Mouse (Mus musculus): Measurements from ENCODE around the gene Fam78a. TPM values are rescaled to one million over a fixed set of nuclear protein-coding genes. Genes with fewer than 3 reads are reported as not detected.

The Fam78a gene
- polyA plus RNA-seq, 1 experiment from 2014 or later: 0.91 TPM

- 85% methylated on average over 4 of the region's 4 CpGs for WGBS
- DNase-seq (ENCODE audit: low spot score) (no peak), ATAC-seq (ENCODE audit: low FRiP score) (no peak)
- Histone ChIP-seq H3K4me1 (replicated peaks; ENCODE audit: control insufficient read depth, insufficient read depth, low read length) (no peaks in the 10 kb centered on the region), H3K36me3 (ENCODE audit: control insufficient read depth, insufficient read depth, low read length) (no peaks in the 10 kb centered on the region), H3K27me3 (ENCODE audit: control insufficient read depth, insufficient read depth, low read length) (no peaks in the 10 kb centered on the region), H3K9me3 (ENCODE audit: control insufficient read depth, low read length) (no peaks in the 10 kb centered on the region), H3K9ac (ENCODE audit: low read depth, low read length) (no peak overlapping the region), H3K4me2 (replicated peaks; ENCODE audit: low read depth, low read length) (no peak overlapping the region), H3K27ac (ENCODE audit: low read depth, low read length) (no peak overlapping the region), H3K4me3 (ENCODE audit: low read depth, low read length) (no peak overlapping the region)
Measured at GRCm38 (mm10) chr2:32066005-32066404, 18.7 kb downstream of the Fam78a start.

- H3K9me3 ChIP-seq (ENCODE audit: control insufficient read depth, low read length): no peaks in the 10 kb centered on the region
- WGBS: 86% methylated on average over 5 of the region's 5 CpGs
Measured at GRCm38 (mm10) chr2:32065371-32065791, 19.3 kb downstream of the Fam78a start.

GRCm38 (mm10) chr2:32064913-32065312, 19.7 kb downstream of the Fam78a start:
- Histone ChIP-seq H3K27ac (ENCODE audit: low read depth, low read length) (no peak overlapping the region), H3K4me3 (ENCODE audit: low read depth, low read length) (no peak overlapping the region), H3K36me3 (ENCODE audit: control insufficient read depth, insufficient read depth, low read length) (no peaks in the 10 kb centered on the region), H3K27me3 (ENCODE audit: control insufficient read depth, insufficient read depth, low read length) (no peaks in the 10 kb centered on the region), H3K4me2 (replicated peaks; ENCODE audit: low read depth, low read length) (no peak overlapping the region), H3K4me1 (replicated peaks; ENCODE audit: control insufficient read depth, insufficient read depth, low read length) (no peaks in the 10 kb centered on the region), H3K9me3 (ENCODE audit: control insufficient read depth, low read length) (no peaks in the 10 kb centered on the region), H3K9ac (ENCODE audit: low read depth, low read length) (no peak overlapping the region)
- 69% methylated on average over 13 of the region's 13 CpGs for WGBS
- DNase-seq (ENCODE audit: low spot score) (no peak), ATAC-seq (ENCODE audit: low FRiP score) (no peak)

More at GRCm38 (mm10) chr2:32065371-32065791, 19.3 kb downstream of the Fam78a start:
- Histone ChIP-seq H3K36me3 (ENCODE audit: control insufficient read depth, insufficient read depth, low read length) (no peaks in the 10 kb centered on the region), H3K4me2 (replicated peaks; ENCODE audit: low read depth, low read length) (no peak overlapping the region), H3K9ac (ENCODE audit: low read depth, low read length) (no peak overlapping the region), H3K4me1 (replicated peaks; ENCODE audit: control insufficient read depth, insufficient read depth, low read length) (no peaks in the 10 kb centered on the region), H3K4me3 (ENCODE audit: low read depth, low read length) (no peak overlapping the region), H3K27ac (ENCODE audit: low read depth, low read length) (no peak overlapping the region), H3K27me3 (ENCODE audit: control insufficient read depth, insufficient read depth, low read length) (no peaks in the 10 kb centered on the region)
- ATAC-seq (ENCODE audit: low FRiP score) (no peak), DNase-seq (ENCODE audit: low spot score) (no peak)

- Histone ChIP-seq H3K4me1 (replicated peaks; ENCODE audit: control insufficient read depth, insufficient read depth, low read length) (no peaks in the 10 kb centered on the region), H3K27me3 (ENCODE audit: control insufficient read depth, insufficient read depth, low read length) (no peaks in the 10 kb centered on the region), H3K9me3 (ENCODE audit: control insufficient read depth, low read length) (no peaks in the 10 kb centered on the region), H3K27ac (ENCODE audit: low read depth, low read length) (no peak overlapping the region), H3K9ac (ENCODE audit: low read depth, low read length) (no peak overlapping the region), H3K36me3 (ENCODE audit: control insufficient read depth, insufficient read depth, low read length) (no peaks in the 10 kb centered on the region), H3K4me3 (ENCODE audit: low read depth, low read length) (no peak overlapping the region), H3K4me2 (replicated peaks; ENCODE audit: low read depth, low read length) (no peak overlapping the region)
- ATAC-seq (ENCODE audit: low FRiP score) (no peak), DNase-seq (ENCODE audit: low spot score) (no peak)
- whole genome bisulfite sequencing: 88% methylated on average over 7 of the region's 7 CpGs
Measured at GRCm38 (mm10) chr2:32063451-32064151, 21.1 kb downstream of the Fam78a start.

- ATAC-seq (ENCODE audit: low FRiP score): no peak
- H3K9me3 ChIP-seq (ENCODE audit: control insufficient read depth, low read length): no peaks in the 10 kb centered on the region
- H3K36me3 ChIP-seq (ENCODE audit: control insufficient read depth, insufficient read depth, low read length): no peaks in the 10 kb centered on the region
- H3K4me3 ChIP-seq (ENCODE audit: low read depth, low read length): no peak overlapping the region
- H3K4me2 ChIP-seq (replicated peaks; ENCODE audit: low read depth, low read length): no peak overlapping the region
- no peaks in the 10 kb centered on the region for H3K27me3 ChIP-seq (ENCODE audit: control insufficient read depth, insufficient read depth, low read length)
- WGBS: 87% methylated on average over 15 of the region's 15 CpGs
- H3K9ac ChIP-seq (ENCODE audit: low read depth, low read length): no peak overlapping the region
- H3K4me1 ChIP-seq (replicated peaks; ENCODE audit: control insufficient read depth, insufficient read depth, low read length): no peaks in the 10 kb centered on the region
- DNase-seq (ENCODE audit: low spot score): no peak
- H3K27ac ChIP-seq (ENCODE audit: low read depth, low read length): no peak overlapping the region
Measured at GRCm38 (mm10) chr2:32062626-32063410, 21.8 kb downstream of the Fam78a start.

- no peak overlapping the region for H3K27ac ChIP-seq (ENCODE audit: low read depth, low read length)
- 75% methylated on average over 12 of the region's 12 CpGs for WGBS
- no peaks in the 10 kb centered on the region for H3K4me1 ChIP-seq (replicated peaks; ENCODE audit: control insufficient read depth, insufficient read depth, low read length)
- no peaks in the 10 kb centered on the region for H3K36me3 ChIP-seq (ENCODE audit: control insufficient read depth, insufficient read depth, low read length)
- ATAC-seq (ENCODE audit: low FRiP score): no peak
- H3K9me3 ChIP-seq (ENCODE audit: control insufficient read depth, low read length): no peaks in the 10 kb centered on the region
- no peaks in the 10 kb centered on the region; the same call in 1 of the 2 replicates for H3K27me3 ChIP-seq (ENCODE audit: control insufficient read depth, insufficient read depth, low read length)
- H3K9ac ChIP-seq (ENCODE audit: low read depth, low read length): no peak overlapping the region
- no peak for DNase-seq (ENCODE audit: low spot score)
- no peak overlapping the region for H3K4me3 ChIP-seq (ENCODE audit: low read depth, low read length)
- H3K4me2 ChIP-seq (replicated peaks; ENCODE audit: low read depth, low read length): no peak overlapping the region
Measured at GRCm38 (mm10) chr2:32061722-32062505, 22.7 kb downstream of the Fam78a start.

GRCm38 (mm10) chr2:32061189-32061588, 23.5 kb downstream of the Fam78a start:
- DNase-seq (ENCODE audit: low spot score): no peak
- H3K9me3 ChIP-seq (ENCODE audit: control insufficient read depth, low read length): no peaks in the 10 kb centered on the region
- 60% methylated on average over 2 of the region's 2 CpGs for WGBS
- no peaks in the 10 kb centered on the region; the same call in 1 of the 2 replicates for H3K27me3 ChIP-seq (ENCODE audit: control insufficient read depth, insufficient read depth, low read length)
- H3K4me2 ChIP-seq (replicated peaks; ENCODE audit: low read depth, low read length): no peak overlapping the region
- no peaks in the 10 kb centered on the region for H3K36me3 ChIP-seq (ENCODE audit: control insufficient read depth, insufficient read depth, low read length)
- H3K4me3 ChIP-seq (ENCODE audit: low read depth, low read length): no peak overlapping the region
- ATAC-seq (ENCODE audit: low FRiP score): no peak
- H3K27ac ChIP-seq (ENCODE audit: low read depth, low read length): no peak overlapping the region
- H3K9ac ChIP-seq (ENCODE audit: low read depth, low read length): no peak overlapping the region
- no peaks in the 10 kb centered on the region for H3K4me1 ChIP-seq (replicated peaks; ENCODE audit: control insufficient read depth, insufficient read depth, low read length)

GRCm38 (mm10) chr2:32060228-32060805, 24.3 kb downstream of the Fam78a start:
- Histone ChIP-seq H3K4me1 (replicated peaks; ENCODE audit: control insufficient read depth, insufficient read depth, low read length) (no peaks in the 10 kb centered on the region), H3K4me2 (replicated peaks; ENCODE audit: low read depth, low read length) (no peak overlapping the region), H3K27ac (ENCODE audit: low read depth, low read length) (no peak overlapping the region), H3K4me3 (ENCODE audit: low read depth, low read length) (no peak overlapping the region), H3K36me3 (ENCODE audit: control insufficient read depth, insufficient read depth, low read length) (no peaks in the 10 kb centered on the region), H3K9me3 (ENCODE audit: control insufficient read depth, low read length) (no peaks in the 10 kb centered on the region), H3K27me3 (ENCODE audit: control insufficient read depth, insufficient read depth, low read length) (no peaks in the 10 kb centered on the region; the same call in 1 of the 2 replicates), H3K9ac (ENCODE audit: low read depth, low read length) (no peak overlapping the region)
- WGBS: 66% methylated on average over 6 of the region's 6 CpGs
- DNase-seq (ENCODE audit: low spot score) (no peak), ATAC-seq (ENCODE audit: low FRiP score) (no peak)
